Mouse (Mus musculus) lung, postnatal 25 days (tissue): ENCODE measurements around the gene Esr1.
"Not testable (repeated sequence)": the region's sequence is repeated elsewhere in the genome, so short reads cannot be mapped to it uniquely, and the experiment has no call there.

Experiments used
- DNase-seq: peaks from one replicate; pipeline ENCODE4 v3.0.0; 2022; ENCODE audit warnings: low spot score

The Esr1 gene

GRCm38 (mm10) chr10:4611386-4612155 lies at the start of gene Esr1:
Gene Esr1 (plus strand): TSS chr10:4611593.
- no peak for DNase-seq

DNA sequence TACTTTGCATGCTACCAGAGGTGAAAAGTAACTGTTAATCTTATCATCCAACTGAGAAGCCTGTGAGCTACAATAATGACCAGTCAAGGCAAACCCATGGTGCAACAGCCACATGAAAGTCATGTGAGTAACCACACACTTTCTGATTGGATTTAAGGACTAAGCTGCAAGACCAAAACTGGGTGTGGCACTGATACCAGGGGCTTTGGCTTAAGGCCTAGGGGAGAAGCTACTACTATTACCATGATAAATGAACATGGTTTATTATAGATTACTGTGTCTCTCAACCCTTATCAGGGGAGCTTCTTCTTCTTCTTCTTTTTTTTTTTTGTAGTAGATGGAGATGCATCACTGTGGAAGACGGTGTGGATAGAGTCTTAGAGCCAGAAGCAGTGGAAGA lies 46.2 kb upstream of the Esr1 start:
- no peak for DNase-seq

DNA sequence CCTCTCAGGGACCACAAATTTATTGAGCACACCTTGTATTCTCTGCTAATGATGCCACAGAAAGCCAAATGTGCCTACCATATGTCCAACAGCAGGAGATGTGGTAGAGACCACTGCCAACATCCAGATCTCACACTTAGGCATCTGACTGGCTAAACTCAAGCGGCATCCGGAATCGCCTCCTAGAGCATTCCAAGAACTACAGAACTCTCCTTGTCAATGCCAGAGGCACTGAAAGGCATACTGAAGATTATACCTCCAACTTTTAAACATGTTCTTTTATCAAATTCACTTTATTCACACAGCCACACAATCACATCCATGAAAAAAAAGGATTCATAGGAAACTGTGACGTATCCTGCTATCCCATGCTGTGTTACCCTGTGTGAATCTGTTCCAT lies 40.6 kb upstream of the Esr1 start:
- DNase-seq = no peak

DNA sequence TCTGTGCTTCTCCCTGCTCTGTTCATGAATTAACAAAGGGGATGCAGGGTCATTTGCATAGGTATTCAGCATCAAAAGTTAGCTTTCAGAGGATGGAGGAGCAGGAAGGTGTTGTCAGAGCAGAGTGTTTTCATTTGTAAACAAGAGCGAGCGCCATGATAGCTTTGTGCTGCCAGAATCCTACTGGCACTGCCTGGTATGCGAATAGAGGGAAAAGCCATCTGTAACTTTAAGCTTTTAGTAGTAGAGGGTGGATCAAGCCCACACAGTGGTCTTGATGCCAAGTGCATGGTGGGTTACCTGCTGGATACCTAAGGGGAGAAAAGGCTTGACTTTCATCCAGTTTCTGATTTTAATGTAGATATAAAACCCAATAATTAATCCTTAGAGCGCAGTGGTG lies 40.1 kb upstream of the Esr1 start:
- DNase-seq = no peak

- DNase-seq = no peak
These were observed 29.5 kb upstream of the Esr1 start for GRCm38 (mm10) chr10:4581905-4582304.

DNA sequence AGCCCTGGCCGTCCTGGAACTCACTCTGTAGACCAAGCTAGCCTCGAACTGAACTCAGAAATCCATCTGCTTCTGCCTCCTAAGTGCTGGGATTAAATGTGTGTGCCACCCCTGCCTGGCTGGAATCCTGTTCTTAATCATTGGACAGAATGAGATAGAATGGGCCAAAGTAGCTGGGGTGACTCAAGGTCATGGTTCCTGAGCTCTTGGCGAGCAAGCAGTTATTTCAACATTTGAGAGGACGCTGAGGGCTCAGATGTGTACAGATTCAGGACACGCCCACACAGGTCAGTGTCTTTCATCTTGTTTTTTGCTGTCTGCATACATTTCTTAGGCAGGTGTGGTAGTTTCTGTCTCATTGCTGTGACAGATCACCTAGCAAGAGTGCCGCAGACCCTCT lies 24.7 kb upstream of the Esr1 start:
- no peak for DNase-seq

DNA sequence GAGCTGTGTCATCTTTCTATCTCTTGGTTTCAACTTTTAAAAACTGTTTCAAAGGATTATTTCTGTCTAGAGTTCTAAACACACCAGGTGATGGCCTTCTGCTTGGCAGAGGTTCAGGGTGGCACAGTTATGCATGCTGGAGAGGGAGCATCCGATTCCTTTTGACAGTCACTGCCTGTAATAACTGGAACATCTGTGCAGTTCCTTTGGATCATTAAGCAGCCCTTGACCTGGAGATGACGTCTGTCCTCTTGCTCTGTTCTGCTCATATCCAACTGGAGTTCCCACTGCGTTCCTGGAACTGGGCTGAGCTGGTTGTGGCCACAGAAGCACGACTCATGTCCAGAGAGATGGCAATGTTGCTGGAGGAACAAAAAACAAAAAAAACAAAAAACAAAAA lies 21.8 kb upstream of the Esr1 start:
- no peak for DNase-seq

- DNase-seq = no peak
These were observed 20.4 kb upstream of the Esr1 start for GRCm38 (mm10) chr10:4590956-4591355.

- DNase-seq = no peak
These were observed 17.6 kb upstream of the Esr1 start for GRCm38 (mm10) chr10:4593828-4594227.

- no peak for DNase-seq
These were observed 14.2 kb upstream of the Esr1 start for GRCm38 (mm10) chr10:4597211-4597610.

- peak; percentile 22 for DNase-seq
These were observed 13.1 kb upstream of the Esr1 start for GRCm38 (mm10) chr10:4598244-4598842.

- no peak for DNase-seq
These were observed 12.5 kb upstream of the Esr1 start for GRCm38 (mm10) chr10:4598916-4599315.

DNA sequence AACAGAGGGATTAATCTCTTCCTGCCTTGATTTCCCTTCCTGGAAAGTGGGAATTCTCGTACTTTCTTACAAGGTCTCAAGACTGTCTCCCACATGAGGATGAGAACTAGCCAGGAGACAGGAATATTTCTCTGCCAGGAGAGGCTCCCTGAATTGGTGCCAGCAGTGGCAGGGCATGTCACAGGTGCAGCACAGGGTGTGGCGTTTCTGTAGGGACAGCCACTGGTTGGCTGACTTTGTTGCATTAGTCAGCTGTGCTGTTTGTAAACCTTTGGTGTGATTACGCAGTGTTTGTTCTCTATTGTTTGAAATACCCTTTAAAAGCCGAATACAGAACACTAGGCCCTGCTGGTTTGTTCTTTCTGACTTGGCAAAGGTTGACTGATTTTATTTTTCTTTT lies 11.8 kb upstream of the Esr1 start:
- DNase-seq = no peak

DNA sequence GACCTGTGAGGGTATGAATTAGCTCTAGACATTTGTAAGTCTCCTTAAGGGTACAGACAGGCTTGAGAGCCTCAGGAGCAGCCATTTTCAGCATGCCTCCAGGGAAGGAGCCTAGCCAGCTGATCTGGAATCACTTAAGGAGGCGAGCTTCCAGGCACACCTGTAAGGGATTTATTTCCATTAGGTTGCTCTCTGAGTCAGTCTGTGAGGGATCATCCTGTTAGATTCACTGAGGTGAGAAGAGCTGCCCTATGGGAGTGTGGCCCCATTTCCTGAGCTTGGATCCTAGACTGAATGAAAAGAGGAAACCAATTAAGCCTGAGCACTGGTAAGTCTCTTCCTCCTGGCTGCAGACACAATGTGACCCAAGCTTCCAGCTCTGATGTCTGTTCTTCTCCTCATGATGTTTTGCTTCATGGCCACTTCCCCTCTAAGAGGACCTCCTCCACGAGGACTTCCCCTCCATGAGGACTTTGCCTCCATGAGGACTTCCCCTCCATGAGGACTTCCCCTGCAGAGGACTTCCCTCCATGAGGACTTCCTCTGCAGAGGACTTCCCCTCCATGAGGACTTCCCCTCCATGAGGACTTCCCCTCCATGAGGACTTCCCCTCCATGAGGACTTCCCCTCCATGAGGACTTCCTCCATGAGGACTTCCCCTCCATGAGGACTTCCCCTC lies 10.5 kb upstream of the Esr1 start:
- no peak for DNase-seq

- not testable (repeated sequence) for DNase-seq
These were observed 9.8 kb upstream of the Esr1 start for GRCm38 (mm10) chr10:4601612-4602011.

- no peak for DNase-seq
These were observed 8.9 kb upstream of the Esr1 start for GRCm38 (mm10) chr10:4602466-4602865.

DNA sequence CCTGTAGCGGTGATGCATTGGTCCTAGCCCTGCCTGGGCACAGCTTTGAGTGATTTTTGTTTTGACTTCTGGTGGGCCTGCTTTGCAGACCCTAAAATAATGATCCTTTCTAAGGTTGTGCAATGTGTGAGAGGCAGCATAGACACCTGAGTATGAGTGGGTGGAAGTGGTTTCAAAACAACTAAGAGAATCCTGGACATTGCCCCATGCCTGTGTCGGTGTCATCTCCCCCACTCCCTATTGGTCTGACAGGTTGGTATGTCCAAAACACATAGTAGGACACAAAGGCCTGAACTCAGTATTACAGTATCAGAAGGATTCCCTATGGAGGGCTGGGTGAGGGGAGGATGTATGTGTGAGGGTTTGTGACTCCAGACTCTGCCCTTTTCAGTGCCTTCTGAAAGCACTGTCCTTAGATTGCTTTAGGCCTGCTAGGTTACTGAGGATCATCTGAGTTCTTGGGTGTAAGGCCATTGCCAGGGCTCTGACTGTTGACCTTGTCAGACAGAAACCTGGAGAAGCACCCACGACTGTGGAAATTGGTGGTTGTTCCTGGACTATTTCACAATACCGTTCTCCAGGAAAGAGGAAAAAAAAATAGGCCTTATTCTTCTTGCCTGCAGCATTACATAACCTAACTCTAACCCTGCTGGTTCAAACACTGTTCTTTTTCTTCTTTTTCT lies 6.7 kb upstream of the Esr1 start:
- no peak for DNase-seq

GRCm38 (mm10) chr10:4610234-4610633 lies 1.2 kb upstream of the Esr1 start:
- no peak for DNase-seq

- peak; percentile 15 for DNase-seq
These were observed 1.1 kb downstream of the Esr1 start for GRCm38 (mm10) chr10:4612313-4613036.

GRCm38 (mm10) chr10:4618026-4618425 lies 6.6 kb downstream of the Esr1 start:
- DNase-seq = peak; percentile 53

- peak; percentile 12 for DNase-seq
These were observed 7.3 kb downstream of the Esr1 start for GRCm38 (mm10) chr10:4618686-4619085.

DNA sequence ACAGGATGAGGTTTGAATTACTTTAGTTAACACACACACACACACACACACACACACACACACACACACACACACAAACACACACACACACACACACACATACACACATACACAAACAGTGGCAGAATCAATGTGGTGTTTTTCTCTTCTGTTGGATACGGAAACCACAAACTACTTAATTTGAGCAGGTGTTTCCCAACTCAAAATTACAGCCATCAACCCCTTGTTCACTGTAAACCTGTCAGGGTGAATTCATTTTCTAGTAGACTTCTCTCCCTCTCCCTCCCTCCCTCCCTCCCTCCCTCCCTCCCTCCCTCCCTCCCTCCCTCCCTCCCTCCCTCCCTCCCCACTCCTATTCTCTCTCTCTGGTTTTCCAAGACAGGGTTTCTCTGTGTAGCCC lies 8.0 kb downstream of the Esr1 start:
- DNase-seq = not testable (repeated sequence)
